In the genomic region with DNA sequence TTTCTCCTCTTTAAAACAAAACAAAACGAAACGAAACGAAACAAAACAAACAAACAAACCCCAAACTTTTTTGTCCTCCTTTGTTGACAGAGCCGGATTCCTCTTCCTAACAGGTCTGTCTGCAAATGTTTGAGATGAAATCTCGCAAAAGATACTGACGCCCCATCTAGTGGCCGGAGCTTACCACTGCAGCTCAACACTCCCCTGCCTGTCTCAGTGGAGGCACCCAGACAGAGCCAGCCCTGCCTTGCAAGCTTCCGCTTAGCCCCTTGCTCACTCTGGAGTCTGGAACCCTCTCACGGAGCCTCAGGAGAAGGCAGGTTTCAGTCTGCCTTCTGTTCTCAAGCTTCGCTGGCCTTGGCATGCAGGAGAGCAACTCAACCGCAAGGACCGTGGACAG, we compare ENCODE assay signal across 8 mouse cellular contexts. TPM values are rescaled to one million over a fixed set of nuclear protein-coding genes. Genes with fewer than 3 reads are reported as not detected.
DNase-seq lines count a peak whose midpoint lies in the region; ATAC-seq lines count a peak whose summit lies in the region.

No protein-coding gene starts in this region.

- no peaks in the 10 kb centered on the region for H3K9me3 ChIP-seq in hindbrain, embryonic 13.5 days

- H3K4me2 ChIP-seq in hindbrain, embryonic 13.5 days, result peak overlapping the region; percentile 19; the same call in 1 of the 2 replicates

- DNase-seq in T-cell, adult 2 months (ENCODE audit: low spot score), result peak; percentile 75
- peak; percentile 92 to 94 for DNase-seq in cerebellum, postnatal 10 days
- DNase-seq in frontal cortex, postnatal 14 days (ENCODE audit: low spot score in 2 of 2), result peak; percentile 71 to 87
- DNase-seq in layer of hippocampus, postnatal 36 days, result peak; percentile 86 to 87
- DNase-seq in lung, postnatal 25 days (ENCODE audit: low spot score), result peak; percentile 82
- peak; percentile 84 for DNase-seq in right cerebral cortex, adult 18-20 months
- DNase-seq in urinary bladder, postnatal 36 days (ENCODE audit: low spot score in 2 of 2), result peak; percentile 64 to 76

- ATAC-seq in hindbrain, embryonic 13.5 days (ENCODE audit: low FRiP score), result no peak

- 7% methylated on average over 12 of the region's 12 CpGs for WGBS in hindbrain, embryonic 13.5 days

- H3K4me3 ChIP-seq in hindbrain, embryonic 13.5 days, result no peak overlapping the region

- H3K27ac ChIP-seq in hindbrain, embryonic 13.5 days, result no peak overlapping the region

- peaks cover 79% of the 10 kb centered on the region for H3K27me3 ChIP-seq in hindbrain, embryonic 13.5 days

- H3K4me1 ChIP-seq in hindbrain, embryonic 13.5 days (replicated peaks), result peaks cover 16% of the 10 kb centered on the region

- peak overlapping the region; percentile 43; the same call in 1 of the 2 replicates for H3K9ac ChIP-seq in hindbrain, embryonic 13.5 days

- H3K36me3 ChIP-seq in hindbrain, embryonic 13.5 days, result peaks cover 32% of the 10 kb centered on the region

RNA-seq across cellular contexts. Expression of a gene that starts 5.4 kb away (rescaled TPM):
- polyA plus RNA-seq in hindbrain, embryonic 13.5 days (2015; fragmentation: Nextera tagmentation; extraction: Ambion mirVana), result 0.38 and 0.54 TPM in 2 replicates
- not detected for total RNA-seq in layer of hippocampus, postnatal 36 days (2021)

RNA-seq across cellular contexts. Expression of a gene that starts 11.8 kb away (rescaled TPM):
- 83.8 and 90.2 TPM in 2 replicates for polyA plus RNA-seq in hindbrain, embryonic 13.5 days (2015; fragmentation: Nextera tagmentation; extraction: Ambion mirVana)
- 1,000 to 10,000 TPM; 1,851 to 1,927 TPM for total RNA-seq in layer of hippocampus, postnatal 36 days (2021)

RNA-seq across cellular contexts. Expression of a gene that starts 11.9 kb away (rescaled TPM):
- 40.0 and 40.3 TPM in 2 replicates for polyA plus RNA-seq in hindbrain, embryonic 13.5 days (2015; fragmentation: Nextera tagmentation; extraction: Ambion mirVana)
- 10 to 100 TPM; 65.6 to 66.1 TPM for total RNA-seq in layer of hippocampus, postnatal 36 days (2021)
